Mouse (Mus musculus): ENCODE measurements around the gene Mcur1.

DNA sequence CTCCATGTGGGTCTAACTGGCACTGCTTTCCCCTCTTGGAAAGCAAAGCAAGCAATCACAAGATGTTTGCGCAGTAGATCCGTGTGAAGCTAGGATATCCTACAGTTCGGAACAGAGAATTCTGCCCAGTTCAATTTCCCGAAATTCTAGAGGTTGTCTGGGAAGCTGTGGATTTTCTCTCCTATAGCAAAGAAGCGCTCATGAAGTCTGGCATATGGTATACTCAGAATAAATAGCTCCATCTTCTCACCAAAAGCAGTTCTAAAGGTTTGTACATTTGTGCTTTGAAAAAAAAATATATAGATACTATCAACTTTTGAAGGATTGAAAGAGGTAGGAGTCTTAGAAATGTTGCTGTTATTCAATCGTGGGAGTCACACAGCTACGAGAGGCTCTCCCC, 64.3 kb downstream of the Mcur1 start:
- TF ChIP-seq POLR2A (IDR thresholded peaks at IDR 0.05; ENCODE audit: extremely low read depth, insufficient read depth, low read length) (no peak), CTCF (IDR thresholded peaks at IDR 0.05; ENCODE audit: low read depth, low read length) (no peak)
